Mouse (Mus musculus) small intestine, adult 2 months (tissue): ENCODE measurements at regions not wholly inside any gene's neighbourhood (a gene's known extent, or its start where the extent isn't known, plus 50 kb on each side); places are given as distances from the start of the nearest gene placed in this dataset.

ENCODE experiments used
- CTCF ChIP-seq: fragments of 200-500 bp; IDR thresholded peaks from 2 replicates; pipeline ENCODE4 v1.5.1; 2012; ENCODE audit warnings: low read depth, mild to moderate bottlenecking, control low read depth, inconsistent platforms, low read length, moderate library complexity, mixed read lengths; ENCODE audit not compliant: insufficient replicate concordance, insufficient read length; ENCODE audit errors: extremely low read depth
- POLR2A ChIP-seq: fragments of 200-500 bp; IDR thresholded peaks from 2 replicates; pipeline ENCODE4 v1.6.1; 2012; ENCODE audit warnings: low read depth, mild to moderate bottlenecking, control low read depth, inconsistent platforms, low read length, moderate library complexity

DNA sequence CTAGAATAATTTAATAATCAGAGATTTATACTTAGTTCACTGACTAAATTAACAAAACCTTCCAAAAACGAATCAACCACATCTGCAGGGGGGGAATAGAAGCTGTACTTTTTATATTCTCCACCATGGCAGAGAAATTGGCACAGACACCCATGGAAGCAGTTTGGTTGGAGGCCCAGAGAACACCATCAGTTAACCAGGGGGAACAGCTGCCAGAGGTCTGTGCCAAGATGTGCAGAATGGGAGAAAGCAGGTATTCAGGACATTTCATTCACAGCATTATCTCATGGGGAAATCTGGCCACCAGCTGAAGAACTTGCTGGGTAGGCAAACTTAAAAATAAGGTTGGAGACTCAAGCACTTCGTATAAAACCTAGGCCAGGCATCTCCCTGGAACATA is 410.3 kb downstream of the Tns3 start:
- TF ChIP-seq CTCF (no peak), POLR2A (no peak)
